Mouse (Mus musculus): ENCODE results near the gene Ydjc. TPM values are rescaled to one million over a fixed set of nuclear protein-coding genes. Genes with fewer than 3 reads are reported as not detected.

Ydjc gene
- polyA plus RNA-seq, 1 experiment: 15.5 TPM

DNA sequence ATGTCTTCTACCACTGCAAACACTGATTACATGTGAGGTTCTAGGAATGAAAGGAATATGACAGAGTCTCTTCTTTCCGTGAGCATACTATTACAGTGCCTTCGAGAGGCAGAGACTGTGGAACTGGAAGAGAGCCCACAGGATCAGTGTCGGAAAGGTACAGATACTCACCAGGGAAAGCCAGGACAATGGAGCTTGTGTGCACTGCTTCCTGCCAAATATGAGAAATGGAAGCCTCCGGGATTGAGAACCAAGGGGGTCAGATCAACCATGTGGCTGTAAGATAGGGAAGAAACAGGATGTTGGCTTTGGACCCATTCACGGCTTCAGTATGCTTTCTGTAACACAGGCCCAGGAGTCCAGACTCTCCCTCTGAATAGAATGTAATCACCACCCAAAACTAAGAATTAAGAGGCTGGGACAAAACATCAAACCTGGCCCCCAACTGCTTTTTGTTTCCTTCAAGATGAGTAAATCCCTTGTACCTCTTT is 27.1 kb upstream of the Ydjc start:
- H3K36me3 ChIP-seq (ENCODE audit: control insufficient read depth, insufficient read depth, low read length, poor library complexity, severe bottlenecking): peaks cover 51% of the 10 kb centered on the region
- no peaks in the 10 kb centered on the region for H3K27me3 ChIP-seq (ENCODE audit: control insufficient read depth, insufficient read depth, low read length, poor library complexity, severe bottlenecking)
- peaks cover 2% of the 10 kb centered on the region for H3K4me1 ChIP-seq (ENCODE audit: control insufficient read depth, insufficient read depth, low read length)
- H3K4me3 ChIP-seq (ENCODE audit: low read depth, low read length): no peak overlapping the region
- TF ChIP-seq POLR2A (IDR thresholded peaks at IDR 0.05; ENCODE audit: insufficient read depth, low read length): no peak
- H3K9me3 ChIP-seq (replicated peaks; ENCODE audit: control insufficient read depth, insufficient read depth, low read length, poor library complexity, severe bottlenecking): no peaks in the 10 kb centered on the region
- no peak overlapping the region for H3K27ac ChIP-seq (ENCODE audit: insufficient read depth, low read length)
- H3K9ac ChIP-seq (ENCODE audit: low read depth, poor library complexity, severe bottlenecking): no peak overlapping the region

DNA sequence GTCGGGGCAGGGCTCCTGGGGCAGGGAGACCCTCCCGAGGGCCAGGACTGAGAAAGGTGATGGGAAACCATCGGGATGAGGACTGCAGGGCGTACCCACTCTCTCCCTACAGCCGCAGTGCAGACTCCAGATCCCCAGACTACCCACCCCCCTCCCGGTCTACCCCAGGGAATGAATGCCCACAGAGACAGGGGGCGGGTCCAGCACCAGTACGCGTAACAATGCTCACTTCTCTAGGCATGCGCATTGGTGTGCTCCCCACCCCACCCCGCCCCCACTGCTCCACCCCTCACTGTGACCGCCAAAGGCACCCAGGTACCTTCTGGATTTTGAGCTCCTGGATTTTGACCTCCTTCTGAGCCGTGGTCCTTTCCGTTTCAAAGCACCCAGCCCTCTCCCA is 22.9 kb upstream of the Ydjc start:
- H3K9me3 ChIP-seq (replicated peaks; ENCODE audit: control insufficient read depth, insufficient read depth, low read length, poor library complexity, severe bottlenecking): no peaks in the 10 kb centered on the region
- H3K4me1 ChIP-seq (ENCODE audit: control insufficient read depth, insufficient read depth, low read length): peaks cover 3% of the 10 kb centered on the region
- peak overlapping the region; percentile 52 for H3K4me3 ChIP-seq (ENCODE audit: low read depth, low read length)
- TF ChIP-seq EP300 (IDR thresholded peaks at IDR 0.05; ENCODE audit: insufficient read depth, low read depth, low read length) (no peak), POLR2A (IDR thresholded peaks at IDR 0.05; ENCODE audit: insufficient read depth, low read length) (no peak), CTCF (IDR thresholded peaks at IDR 0.05; ENCODE audit: low read depth, low read length) (no peak)
- 0 out of 2 replicates have a peak overlapping the region, but pooled peaks have one; percentile 30 for H3K27ac ChIP-seq (ENCODE audit: insufficient read depth, low read length)
- H3K9ac ChIP-seq (ENCODE audit: low read depth, poor library complexity, severe bottlenecking): peak overlapping the region; percentile 4
- peaks cover 29% of the 10 kb centered on the region for H3K36me3 ChIP-seq (ENCODE audit: control insufficient read depth, insufficient read depth, low read length, poor library complexity, severe bottlenecking)
- H3K27me3 ChIP-seq (ENCODE audit: control insufficient read depth, insufficient read depth, low read length, poor library complexity, severe bottlenecking): no peaks in the 10 kb centered on the region

DNA sequence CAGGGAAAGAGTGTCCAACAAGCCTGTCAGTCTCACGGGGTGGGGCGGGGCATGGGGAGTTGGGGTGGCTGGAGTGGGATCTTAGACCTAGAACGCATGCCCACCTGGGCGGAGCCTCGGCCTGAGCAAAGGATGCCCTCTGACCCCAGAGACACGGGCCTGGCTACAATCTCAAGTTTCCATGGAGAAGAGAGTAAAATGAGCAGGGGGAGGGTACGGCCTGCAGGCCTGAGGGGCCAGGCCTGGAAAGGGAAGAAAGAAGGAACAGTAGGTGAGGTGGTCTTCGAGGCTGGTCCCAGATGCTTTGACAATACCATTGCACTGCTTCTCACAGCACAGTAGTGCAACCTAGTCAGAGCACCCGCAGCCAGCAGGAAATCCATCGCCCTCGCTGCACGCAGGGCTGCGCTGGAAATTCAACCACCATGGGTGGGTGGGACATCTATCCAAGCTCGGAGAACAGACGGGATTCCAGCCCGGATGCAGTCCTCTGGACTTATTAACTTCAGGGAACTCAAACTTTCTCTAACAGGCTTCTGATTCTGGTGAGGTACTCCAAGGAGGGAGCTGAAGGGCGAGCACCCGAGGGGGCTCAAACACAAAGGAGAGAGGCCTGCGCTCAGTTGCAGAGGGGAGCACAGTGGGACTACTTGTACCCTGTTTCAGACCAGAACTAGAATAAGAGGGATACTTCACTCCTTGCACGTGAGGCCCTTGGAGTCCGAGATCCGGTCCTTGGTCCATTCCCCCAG is 20.1 kb upstream of the Ydjc start:
- Histone ChIP-seq H3K9me3 (replicated peaks; ENCODE audit: control insufficient read depth, insufficient read depth, low read length, poor library complexity, severe bottlenecking) (no peaks in the 10 kb centered on the region), H3K4me1 (ENCODE audit: control insufficient read depth, insufficient read depth, low read length) (peaks cover 3% of the 10 kb centered on the region), H3K27ac (ENCODE audit: insufficient read depth, low read length) (no peak overlapping the region), H3K4me3 (ENCODE audit: low read depth, low read length) (peak overlapping the region; percentile 92), H3K36me3 (ENCODE audit: control insufficient read depth, insufficient read depth, low read length, poor library complexity, severe bottlenecking) (peaks cover 15% of the 10 kb centered on the region; the same call in 1 of the 2 replicates), H3K27me3 (ENCODE audit: control insufficient read depth, insufficient read depth, low read length, poor library complexity, severe bottlenecking) (no peaks in the 10 kb centered on the region), H3K9ac (ENCODE audit: low read depth, poor library complexity, severe bottlenecking) (peak overlapping the region; percentile 81)
- no peak for TF ChIP-seq CTCF (IDR thresholded peaks at IDR 0.05; ENCODE audit: low read depth, low read length)
- no peak for TF ChIP-seq POLR2A (IDR thresholded peaks at IDR 0.05; ENCODE audit: insufficient read depth, low read length)
- no peak for TF ChIP-seq EP300 (IDR thresholded peaks at IDR 0.05; ENCODE audit: insufficient read depth, low read depth, low read length)

GRCm38 (mm10) chr16:17124871-17125520 is 19.4 kb upstream of the Ydjc start, which contains the start of gene 2610318N02Rik:
2610318N02Rik (minus strand) TSS chr16:17125167.
- Histone ChIP-seq H3K9me3 (replicated peaks; ENCODE audit: control insufficient read depth, insufficient read depth, low read length, poor library complexity, severe bottlenecking) (no peaks in the 10 kb centered on the region), H3K9ac (ENCODE audit: low read depth, poor library complexity, severe bottlenecking) (peak within 1 kb of the TSS; percentile 81), H3K36me3 (ENCODE audit: control insufficient read depth, insufficient read depth, low read length, poor library complexity, severe bottlenecking) (peaks cover 8% of the 10 kb centered on the region; the same call in 1 of the 2 replicates), H3K27me3 (ENCODE audit: control insufficient read depth, insufficient read depth, low read length, poor library complexity, severe bottlenecking) (no peaks in the 10 kb centered on the region), H3K4me1 (ENCODE audit: control insufficient read depth, insufficient read depth, low read length) (peaks cover 3% of the 10 kb centered on the region), H3K4me3 (ENCODE audit: low read depth, low read length) (peak within 1 kb of the TSS; percentile 92), H3K27ac (ENCODE audit: insufficient read depth, low read length) (0 out of 2 replicates have a peak within 1 kb of the TSS, but pooled peaks have one; percentile 20)
- TF ChIP-seq POLR2A (IDR thresholded peaks at IDR 0.05; ENCODE audit: insufficient read depth, low read length) (peak; percentile 78), CTCF (IDR thresholded peaks at IDR 0.05; ENCODE audit: low read depth, low read length) (no peak)

DNA sequence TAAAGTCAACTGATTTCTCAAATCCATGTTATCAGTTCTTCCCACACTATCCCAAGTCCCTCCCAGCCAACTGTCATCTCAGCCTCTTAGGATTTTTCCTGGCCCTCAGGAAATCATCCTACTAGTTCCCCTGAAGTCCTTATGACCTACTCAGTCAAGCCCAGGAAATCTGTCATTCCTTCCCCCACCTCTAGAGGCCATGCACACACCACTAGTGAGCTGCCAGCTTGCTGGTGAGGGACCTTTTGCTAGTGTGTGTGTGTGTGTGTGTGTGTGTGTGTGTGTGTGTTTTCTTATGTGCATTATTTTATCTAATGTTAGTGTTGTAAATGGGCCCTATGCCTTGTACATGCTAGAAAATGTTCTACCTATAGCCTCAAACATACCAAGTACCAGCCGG is 17.1 kb upstream of the Ydjc start:
- TF ChIP-seq CTCF (IDR thresholded peaks at IDR 0.05; ENCODE audit: low read depth, low read length) (peak; percentile 77), EP300 (IDR thresholded peaks at IDR 0.05; ENCODE audit: insufficient read depth, low read depth, low read length) (no peak), POLR2A (IDR thresholded peaks at IDR 0.05; ENCODE audit: insufficient read depth, low read length) (no peak)
- Histone ChIP-seq H3K36me3 (ENCODE audit: control insufficient read depth, insufficient read depth, low read length, poor library complexity, severe bottlenecking) (no peaks in the 10 kb centered on the region), H3K4me3 (ENCODE audit: low read depth, low read length) (no peak overlapping the region), H3K9ac (ENCODE audit: low read depth, poor library complexity, severe bottlenecking) (no peak overlapping the region), H3K4me1 (ENCODE audit: control insufficient read depth, insufficient read depth, low read length) (peaks cover 2% of the 10 kb centered on the region), H3K27me3 (ENCODE audit: control insufficient read depth, insufficient read depth, low read length, poor library complexity, severe bottlenecking) (no peaks in the 10 kb centered on the region), H3K9me3 (replicated peaks; ENCODE audit: control insufficient read depth, insufficient read depth, low read length, poor library complexity, severe bottlenecking) (no peaks in the 10 kb centered on the region), H3K27ac (ENCODE audit: insufficient read depth, low read length) (no peak overlapping the region)
